Mouse (Mus musculus): Measurements from ENCODE around the gene Slamf6. TPM values are rescaled to one million over a fixed set of nuclear protein-coding genes. Genes with fewer than 3 reads are reported as not detected.
A peak's percentile ranks its signal among the peaks of the same experiment; 100 is the strongest.

Gene Slamf6
- total RNA-seq, 2 experiments from 2014 or later = not detected

DNA sequence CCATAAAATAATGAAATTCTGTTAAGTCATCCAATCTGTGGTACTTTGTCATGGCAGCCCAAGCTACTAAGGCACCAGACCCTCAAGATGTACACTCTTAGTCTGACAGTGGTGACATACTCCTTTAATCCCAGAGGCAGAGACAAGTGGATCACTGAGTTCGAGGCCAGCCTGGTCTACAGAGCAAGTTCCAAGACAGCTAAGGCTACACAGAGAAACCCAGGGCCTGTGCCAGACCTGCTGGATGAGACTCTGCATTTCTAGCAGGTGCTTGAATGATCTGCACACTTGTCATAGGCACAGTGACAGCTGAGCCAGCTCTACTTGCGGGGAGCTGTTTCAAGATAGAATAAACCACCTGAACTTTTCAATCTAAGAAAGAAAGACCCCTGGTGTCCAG, 77.2 kb downstream of the Slamf6 start:
- DNase-seq = no peak
- intact Hi-C loops (cut with DNase I) = no loop called here

DNA sequence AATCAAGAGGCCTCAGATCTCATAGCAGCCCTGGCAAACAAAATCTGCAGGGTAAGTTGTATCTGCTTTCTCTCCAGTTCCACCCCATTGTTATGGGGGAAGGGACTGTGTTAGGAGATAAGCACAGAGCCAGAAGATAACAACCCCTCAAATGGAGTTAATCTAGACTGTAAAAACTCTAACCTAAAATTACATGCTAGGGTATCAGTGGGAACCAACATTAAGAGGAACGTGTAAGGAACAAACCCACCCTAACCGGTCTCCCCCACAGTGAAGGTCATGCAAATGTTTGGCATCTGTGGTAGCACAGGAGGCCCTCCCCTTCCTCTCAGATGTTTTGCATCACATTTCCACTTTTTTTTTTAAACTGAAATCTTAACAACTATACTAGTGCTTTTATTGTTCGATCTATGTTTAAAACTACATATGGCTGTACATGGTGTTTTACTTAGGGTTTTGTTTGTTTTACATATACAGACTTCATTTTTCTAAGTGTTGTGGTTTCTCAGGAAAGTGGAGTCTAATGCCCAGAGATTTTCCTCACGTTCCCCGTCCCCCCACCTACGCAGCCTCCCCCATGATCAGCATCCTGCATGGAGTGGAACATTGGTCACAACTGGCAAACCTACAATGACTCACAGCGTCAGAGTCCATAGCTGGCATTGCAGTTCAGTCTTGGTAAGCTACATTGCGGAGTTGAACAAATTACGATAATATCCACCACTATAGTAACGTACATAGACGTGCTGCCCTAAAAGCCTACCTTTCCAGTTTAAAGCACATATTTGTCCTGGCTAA, 77.8 kb downstream of the Slamf6 start:
- intact Hi-C loops (cut with DNase I) = no loop called here
- DNase-seq = no peak

DNA sequence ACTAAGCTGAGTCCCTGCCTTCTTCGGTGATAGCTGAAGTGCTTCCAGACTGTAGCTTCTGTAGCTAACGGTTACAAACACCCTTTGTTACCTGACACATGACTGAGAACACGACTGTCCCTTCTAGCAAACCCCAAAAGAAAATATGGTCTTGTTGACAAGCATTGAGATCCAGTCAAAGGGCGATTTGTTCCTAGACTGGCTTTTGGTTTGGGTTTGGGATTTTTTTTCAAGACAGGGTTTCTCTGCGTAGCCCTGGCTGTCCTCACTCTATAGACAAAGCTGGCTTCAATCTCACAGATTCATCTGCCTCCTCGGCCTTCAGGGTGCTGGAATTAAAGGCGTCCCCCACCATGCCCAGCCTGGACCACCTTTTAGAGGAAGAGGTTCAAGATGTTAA, 79.4 kb downstream of the Slamf6 start:
- intact Hi-C loops (cut with DNase I) = no loop called here
- DNase-seq = no peak

DNA sequence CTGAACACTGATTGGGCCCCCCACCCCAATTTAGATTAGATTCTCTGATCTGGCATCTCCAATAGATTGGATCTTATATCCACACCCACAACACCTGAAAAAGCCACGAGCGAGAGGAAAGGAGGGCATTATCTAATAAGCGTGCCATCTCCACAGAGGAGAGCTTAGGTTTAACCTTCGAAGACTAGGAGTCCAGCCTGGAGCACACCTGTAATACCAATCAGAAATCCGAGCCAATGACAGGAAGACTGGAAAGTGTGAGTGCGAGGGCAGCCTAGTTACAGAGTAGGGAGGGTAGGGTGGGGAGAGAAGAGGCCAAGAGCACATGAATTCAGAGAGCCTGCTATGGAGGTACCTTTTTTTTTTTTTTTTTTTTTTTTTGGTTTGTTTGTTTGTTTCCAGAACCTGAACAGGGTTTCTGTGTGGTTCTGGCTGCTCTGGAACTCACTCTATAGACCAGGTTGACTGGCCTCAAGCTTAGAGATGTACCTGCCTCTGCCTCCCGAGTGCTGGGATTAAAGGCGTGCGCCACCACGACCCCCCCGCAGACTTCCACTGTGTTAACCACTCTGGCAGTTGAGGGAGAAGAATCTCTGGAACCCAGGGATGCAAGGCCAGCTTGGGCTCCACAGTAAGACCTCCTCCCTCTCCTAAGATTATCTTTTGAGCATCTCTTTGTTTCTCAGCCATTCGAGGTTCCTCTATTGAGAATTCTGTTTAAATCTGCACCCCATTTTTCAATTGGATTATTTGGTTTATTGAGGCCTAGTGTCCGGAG, 81.7 kb downstream of the Slamf6 start:
- no peak for DNase-seq
- intact Hi-C loops (cut with DNase I) = no loop called here

DNA sequence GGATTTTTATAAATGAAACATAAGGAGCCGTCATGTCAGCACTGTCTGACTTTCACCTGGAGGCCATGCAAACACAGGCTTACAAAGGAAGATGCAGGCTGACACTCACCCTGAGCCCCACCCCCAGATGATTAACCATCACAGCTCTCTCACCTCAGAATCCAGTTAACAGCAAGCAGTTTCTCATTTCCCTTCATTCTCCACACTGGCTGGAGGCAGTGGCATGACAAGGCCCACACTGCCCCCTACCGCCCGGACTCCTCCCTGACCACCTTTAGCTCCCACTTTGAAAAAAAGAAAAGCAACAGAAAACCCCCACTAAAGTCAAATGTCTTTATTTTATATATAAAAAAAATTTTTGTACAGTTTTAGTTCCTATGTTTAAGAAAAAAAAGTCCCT, 83.3 kb downstream of the Slamf6 start:
- intact Hi-C loops (cut with DNase I) = no loop called here
- DNase-seq = peak; percentile 67

DNA sequence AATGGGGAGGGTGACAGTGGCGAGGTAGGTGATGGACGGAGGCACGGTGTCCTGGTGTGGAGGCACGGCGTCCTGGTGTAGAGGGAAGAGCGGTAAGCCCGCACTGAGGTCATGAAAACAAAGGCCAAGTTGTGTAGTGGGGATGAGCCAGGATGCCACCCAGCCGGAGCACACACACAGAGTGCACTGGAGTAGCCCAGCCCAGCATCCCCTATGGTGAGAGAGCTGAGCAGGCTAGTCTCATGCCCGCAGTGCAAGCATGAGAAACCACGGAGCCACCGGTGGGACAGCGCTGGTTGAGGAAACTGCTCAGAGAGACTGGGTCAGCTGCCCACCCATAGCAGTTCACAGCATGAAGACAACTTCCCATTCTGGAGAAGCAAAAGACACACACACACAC, 84.3 kb downstream of the Slamf6 start:
- intact Hi-C loops (cut with DNase I) = no loop called here
- DNase-seq = no peak

Other genes with a start within 250 kb of the Slamf6 start
- gene Cd48, start 235.5 kb upstream of the Slamf6 start, total RNA-seq (2021) = under 1 TPM in 1 of 2 experiments, not detected in 1; 0.32 TPM
- under 1 TPM in 1 of 2 experiments, not detected in 1; 0.22 TPM for gene Slamf1, start 150.4 kb upstream of the Slamf6 start, total RNA-seq (2021)
- 1 to 10 TPM; 1.3 to 1.4 TPM for gene Cd84, start 77.8 kb upstream of the Slamf6 start, total RNA-seq (2021)
- not detected for gene Gm10521, start 21.9 kb upstream of the Slamf6 start, total RNA-seq (2021)
- gene Vangl2, start 110.9 kb downstream of the Slamf6 start, total RNA-seq (2021) = 10 to 100 TPM; 62.0 to 65.3 TPM
- under 1 TPM; 0.32 to 0.44 TPM for gene Nhlh1, start 140.1 kb downstream of the Slamf6 start, total RNA-seq (2021)
- gene Copa, start 165.0 kb downstream of the Slamf6 start, total RNA-seq (2021) = 100 to 1,000 TPM; 195 to 198 TPM
- 10 to 100 TPM; 80.0 to 85.3 TPM for gene Ncstn, start 165.3 kb downstream of the Slamf6 start, total RNA-seq (2021)
- gene Pex19, start 209.2 kb downstream of the Slamf6 start, total RNA-seq (2021) = 10 to 100 TPM; 73.9 to 84.3 TPM
- gene Dcaf8, start 230.6 kb downstream of the Slamf6 start, total RNA-seq (2021) = 10 to 100 TPM; 71.9 to 75.8 TPM